Mouse (Mus musculus) lung, postnatal 0 days (tissue): Measurements from ENCODE around the gene Tifa.

Experiments
- CTCF ChIP-seq: IDR thresholded peaks from 2 replicates; pipeline ENCODE4 v1.5.1; 2016; ENCODE audit warnings: antibody characterized with exemption, mild to moderate bottlenecking
- EP300 ChIP-seq: IDR thresholded peaks from 2 replicates; pipeline ENCODE4 v1.6.1; 2016; ENCODE audit warnings: antibody characterized with exemption, mild to moderate bottlenecking, control low read depth

GRCm38 (mm10) chr3:127743614-127744365, 45.8 kb upstream of the Tifa start:
- no peak for TF ChIP-seq CTCF
- TF ChIP-seq EP300 = no peak
